Mouse (Mus musculus): ENCODE results near the gene Ddx27.
A peak's percentile ranks its signal among the peaks of the same experiment; 100 is the strongest.

Ddx27 gene

GRCm38 (mm10) chr2:167063906-167064496 is 49.0 kb downstream of the Ddx27 start:
- no peak for DNase-seq

GRCm38 (mm10) chr2:167064601-167065295 is 49.8 kb downstream of the Ddx27 start:
- no peak for DNase-seq

- no peak for DNase-seq
These were observed 51.0 kb downstream of the Ddx27 start for GRCm38 (mm10) chr2:167066031-167066430.

- no peak for DNase-seq
These were observed 51.8 kb downstream of the Ddx27 start for GRCm38 (mm10) chr2:167066528-167067516.

- no peak for DNase-seq
These were observed 52.6 kb downstream of the Ddx27 start for GRCm38 (mm10) chr2:167067575-167067974.

- DNase-seq, result no peak
These were observed 55.3 kb downstream of the Ddx27 start for GRCm38 (mm10) chr2:167070341-167070740.

GRCm38 (mm10) chr2:167071266-167071640 is 56.3 kb downstream of the Ddx27 start:
- DNase-seq, result no peak

- DNase-seq, result peak; percentile 68 to 70
These were observed 56.9 kb downstream of the Ddx27 start for GRCm38 (mm10) chr2:167071641-167072601.

GRCm38 (mm10) chr2:167074587-167074986 is 59.6 kb downstream of the Ddx27 start:
- no peak for DNase-seq

- no peak for DNase-seq
These were observed 61.4 kb downstream of the Ddx27 start for GRCm38 (mm10) chr2:167076352-167076751.

- DNase-seq, result no peak
These were observed 61.8 kb downstream of the Ddx27 start for GRCm38 (mm10) chr2:167076759-167077158.

GRCm38 (mm10) chr2:167077199-167077962 is 62.4 kb downstream of the Ddx27 start:
- no peak for DNase-seq

- DNase-seq, result no peak
These were observed 63.5 kb downstream of the Ddx27 start for GRCm38 (mm10) chr2:167078486-167078885.

GRCm38 (mm10) chr2:167078931-167079495 is 64.0 kb downstream of the Ddx27 start:
- DNase-seq, result no peak

- no peak for DNase-seq
These were observed 64.7 kb downstream of the Ddx27 start for GRCm38 (mm10) chr2:167079535-167080257.

GRCm38 (mm10) chr2:167080387-167080786 is 65.4 kb downstream of the Ddx27 start:
- DNase-seq, result no peak

GRCm38 (mm10) chr2:167081135-167081534 is 66.1 kb downstream of the Ddx27 start:
- DNase-seq, result no peak

GRCm38 (mm10) chr2:167081639-167082038 is 66.6 kb downstream of the Ddx27 start:
- no peak for DNase-seq
